Mouse (Mus musculus) olfactory bulb, adult 2 months (tissue): Measurements from ENCODE around the gene Olfr1311.

ENCODE experiments used
- CTCF ChIP-seq: fragments of 200-500 bp; IDR thresholded peaks from 2 replicates; pipeline ENCODE4 v1.5.1; 2012; ENCODE audit warnings: low read depth, mild to moderate bottlenecking, low read length, moderate library complexity; ENCODE audit not compliant: insufficient read depth
- POLR2A ChIP-seq: fragments of 200-500 bp; IDR thresholded peaks from 2 replicates; pipeline ENCODE4 v1.6.1; 2012; ENCODE audit warnings: mild to moderate bottlenecking, low read depth, low read length, moderate library complexity; ENCODE audit not compliant: insufficient read depth

GRCm38 (mm10) chr2:112024312-112024711 lies at the start of gene Olfr1311:
- TF ChIP-seq CTCF, result no peak
- no peak for TF ChIP-seq POLR2A
